Comparison of ENCODE assay signal across 47 mouse cellular contexts in the genomic region with DNA sequence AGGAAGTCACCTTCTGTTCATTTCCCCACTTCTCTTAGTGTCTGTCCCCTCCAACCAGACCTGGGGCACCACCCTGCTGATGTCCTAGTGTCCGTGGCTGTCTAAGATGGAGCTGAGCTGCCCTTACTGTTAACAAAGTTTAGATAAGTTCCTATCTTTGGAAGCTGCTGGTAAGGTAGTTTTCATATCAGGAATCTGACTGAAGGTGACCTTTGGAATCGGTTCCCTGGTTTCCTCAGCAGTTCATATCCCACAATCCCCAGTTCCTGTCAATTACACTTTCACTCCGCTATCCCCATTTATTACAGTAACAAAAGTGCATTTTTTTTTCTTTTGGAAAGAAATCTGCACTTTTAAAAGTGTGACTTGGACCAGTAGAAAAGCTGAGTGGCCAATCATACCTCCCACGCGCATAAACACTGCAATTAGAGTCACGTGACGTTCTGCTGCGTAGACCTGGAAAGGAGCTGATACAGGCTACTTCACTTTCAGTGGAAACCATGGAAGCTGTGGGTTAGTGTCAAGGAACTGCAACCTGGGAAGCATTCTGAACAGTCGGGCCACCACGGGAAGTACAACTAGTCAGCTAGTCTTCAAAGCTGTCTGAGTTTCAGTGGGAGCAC. TPM values are rescaled to one million over a fixed set of nuclear protein-coding genes. Genes with fewer than 3 reads are reported as not detected.
"Had no signal": no experiment of that assay in that cellular context is flagged by ENCODE, and none has a peak within 500 bp of the region (broad histone marks: within the 10 kb centered on the region; RNA-seq: fewer than 3 reads in every experiment).

No protein-coding gene starts in this region.

- H3K4me3 ChIP-seq: heart, embryonic 10.5 days; heart, embryonic 12.5 days; heart, embryonic 13.5 days; heart, embryonic 15.5 days; hindbrain, embryonic 10.5 days; hindbrain, embryonic 12.5 days; hindbrain, embryonic 13.5 days; hindbrain, embryonic 15.5 days; kidney, embryonic 15.5 days; layer of hippocampus, adult 2 months; left cerebral cortex, adult 2 months had no signal

- H3K27ac ChIP-seq: heart, embryonic 10.5 days; heart, embryonic 13.5 days; heart, embryonic 15.5 days; hindbrain, embryonic 10.5 days; hindbrain, embryonic 12.5 days; hindbrain, embryonic 13.5 days; hindbrain, embryonic 14.5 days; hindbrain, embryonic 15.5 days; hindbrain, postnatal 0 days; kidney, embryonic 15.5 days; kidney, postnatal 0 days; layer of hippocampus, adult 2 months; left cerebral cortex, adult 2 months had no signal

- H3K27me3 ChIP-seq: heart, embryonic 12.5 days; heart, embryonic 13.5 days; heart, embryonic 15.5 days; hindbrain, embryonic 12.5 days; hindbrain, embryonic 13.5 days; hindbrain, embryonic 15.5 days; kidney, embryonic 15.5 days had no signal

- H3K36me3 ChIP-seq: heart, embryonic 10.5 days; heart, embryonic 12.5 days; heart, embryonic 13.5 days; heart, embryonic 15.5 days; hindbrain, embryonic 10.5 days; hindbrain, embryonic 12.5 days; hindbrain, embryonic 13.5 days; hindbrain, embryonic 15.5 days; kidney, embryonic 15.5 days had no signal

- ATAC-seq: hindbrain, embryonic 16.5 days; hindbrain, postnatal 0 days; inflammation-experienced regulatory T-cells, adult 6 months had no signal

- H3K4me2 ChIP-seq: heart, embryonic 11.5 days; heart, embryonic 12.5 days; heart, embryonic 13.5 days; heart, embryonic 15.5 days; hindbrain, embryonic 12.5 days; hindbrain, embryonic 13.5 days; hindbrain, embryonic 14.5 days; hindbrain, embryonic 15.5 days; kidney, embryonic 15.5 days had no signal

- H3K4me1 ChIP-seq: heart, embryonic 10.5 days; heart, embryonic 12.5 days; heart, embryonic 13.5 days; heart, embryonic 15.5 days; hindbrain, embryonic 10.5 days; hindbrain, embryonic 12.5 days; hindbrain, embryonic 13.5 days; hindbrain, embryonic 15.5 days; kidney, embryonic 15.5 days had no signal

- H3K9ac ChIP-seq: heart, embryonic 12.5 days; heart, embryonic 13.5 days; heart, embryonic 15.5 days; hindbrain, embryonic 12.5 days; hindbrain, embryonic 13.5 days; hindbrain, embryonic 14.5 days; hindbrain, embryonic 15.5 days; kidney, embryonic 15.5 days had no signal

- DNase-seq: heart, postnatal 10 days; heart, postnatal 14 days; heart, postnatal 36 days; heart, postnatal 4 days; kidney, adult 11 months; kidney, adult 18-20 months; kidney, adult 2 months; kidney, adult 8-10 months; kidney, adult 9 months; kidney, postnatal 10 days; kidney, postnatal 14 days; kidney, postnatal 25 days; kidney, postnatal 36 days; kidney, postnatal 4 days; layer of hippocampus, adult 9-11 months; layer of hippocampus, postnatal 36 days had no signal

- H3K9me3 ChIP-seq: heart, embryonic 10.5 days; heart, embryonic 12.5 days; heart, embryonic 13.5 days; heart, embryonic 15.5 days; hindbrain, embryonic 10.5 days; hindbrain, embryonic 12.5 days; hindbrain, embryonic 13.5 days; hindbrain, embryonic 15.5 days; kidney, embryonic 15.5 days had no signal

RNA-seq across cellular contexts. Expression of a gene that starts 24.9 kb away (rescaled TPM):
- total RNA-seq: heart, postnatal 10 days; heart, postnatal 14 days; heart, postnatal 25 days; heart, postnatal 36 days; heart, postnatal 4 days; hematopoietic stem cell, adult 5-6 weeks; hindbrain, postnatal 0 days; layer of hippocampus, postnatal 14 days; layer of hippocampus, postnatal 25 days; left cerebral cortex, adult 18-20 months; left cerebral cortex, adult 2 months; left cerebral cortex, adult 8-10 months had no signal
- polyA plus RNA-seq: heart, embryonic 10.5 days; heart, embryonic 11.5 days; heart, embryonic 12.5 days; heart, embryonic 13.5 days; heart, embryonic 14.5 days; heart, embryonic 15.5 days; heart, embryonic 16.5 days; heart, postnatal 0 days; hindbrain, embryonic 10.5 days; hindbrain, embryonic 11.5 days; hindbrain, embryonic 12.5 days; hindbrain, embryonic 13.5 days; hindbrain, embryonic 14.5 days; hindbrain, embryonic 15.5 days; hindbrain, embryonic 16.5 days; hindbrain, postnatal 0 days; inflammation-experienced regulatory T-cells, adult 6 months; intestine, embryonic 14.5 days; kidney, adult 2 months; kidney, embryonic 14.5 days; kidney, embryonic 15.5 days; kidney, embryonic 16.5 days; kidney, postnatal 0 days; large intestine, adult 2 months had no signal
